23 mouse cellular contexts compared by ENCODE assay signal in genomic region chr14:63020524-63021156, GRCm38 (mm10). TPM values are rescaled to one million over a fixed set of nuclear protein-coding genes. Genes with fewer than 3 reads are reported as not detected.
A peak's percentile ranks its signal among the peaks of the same experiment; 100 is the strongest.
DNase-seq lines count a peak whose midpoint lies in the region; ATAC-seq and TF ChIP-seq lines count a peak whose summit lies in the region.
"Had no signal": no experiment of that assay in that cellular context is flagged by ENCODE, and none has a peak within 500 bp of the region (broad histone marks: within the 10 kb centered on the region; RNA-seq: fewer than 3 reads in every experiment).

No protein-coding gene starts in this region.

- peak overlapping the region; percentile 88 for H3K27ac ChIP-seq in embryonic fibroblast, embryonic 13.5 days (ENCODE audit: insufficient read depth, low read length)
- H3K27ac ChIP-seq: embryonic facial prominence, embryonic 15.5 days; forebrain, embryonic 13.5 days; hindbrain, embryonic 15.5 days; limb, embryonic 10.5 days; liver, embryonic 13.5 days; stomach, postnatal 0 days had no signal

- DNase-seq in frontal cortex, postnatal 10 days (ENCODE audit: low spot score in 2 of 2): no peak
- peak; percentile 30 for DNase-seq in 416B (ENCODE audit: low read depth)
- DNase-seq in left cerebral cortex, postnatal 25 days (ENCODE audit: low spot score in 2 of 2): peak; percentile 22 to 66
- no peak for DNase-seq in layer of hippocampus, postnatal 14 days (ENCODE audit: low spot score in 2 of 2)
- no peak for DNase-seq in thymus, postnatal 14 days
- DNase-seq: cerebellum, adult 8-10 months; gastrocnemius, postnatal 10 days; heart, postnatal 14 days; kidney, adult 11 months; liver, embryonic 13.5 days; thymus, postnatal 36 days had no signal

- no peak for TF ChIP-seq POLR2A in embryonic fibroblast, embryonic 13.5 days (IDR thresholded peaks at IDR 0.05; ENCODE audit: low read depth, low read length)

- peak; percentile 96 for ATAC-seq in frontal cortex, adult (ENCODE audit: low TSS enrichment)
- ATAC-seq in inflammation-experienced regulatory T-cells, adult 6 months: no peak
- ATAC-seq: forebrain, embryonic 13.5 days; lung, postnatal 0 days had no signal

- no peak for TF ChIP-seq CTCF in embryonic fibroblast, embryonic 13.5 days (IDR thresholded peaks at IDR 0.05; ENCODE audit: borderline replicate concordance, insufficient read depth, low read length)

- peaks cover 9% of the 10 kb centered on the region; the same call in 1 of the 2 replicates for H3K4me1 ChIP-seq in embryonic fibroblast, embryonic 13.5 days (ENCODE audit: control insufficient read depth, insufficient read depth, low read length)
- H3K4me1 ChIP-seq: embryonic facial prominence, embryonic 15.5 days; forebrain, embryonic 13.5 days; hindbrain, embryonic 15.5 days; limb, embryonic 10.5 days; liver, embryonic 13.5 days; megakaryocyte, embryonic 14.5 days had no signal

- intact Hi-C loops in left cerebral cortex, postnatal 25 days (cut with DNase I): no loop called here

- H3K4me3 ChIP-seq in embryonic fibroblast, embryonic 13.5 days (ENCODE audit: insufficient read depth, low read length): no peak overlapping the region
- H3K4me3 ChIP-seq: embryonic facial prominence, embryonic 15.5 days; forebrain, embryonic 13.5 days; hindbrain, embryonic 15.5 days; limb, embryonic 10.5 days; liver, embryonic 13.5 days; megakaryocyte, embryonic 14.5 days had no signal

RNA-seq across cellular contexts. Expression of gene Defb43, which starts 9.1 kb away (rescaled TPM):
- not detected in 2 replicates for polyA plus RNA-seq in embryonic fibroblast, embryonic 13.5 days (2011; ENCODE audit: insufficient read length, low read depth, missing spikeins)
- total RNA-seq in left cerebral cortex, postnatal 25 days (2021): not detected
- polyA plus RNA-seq in inflammation-experienced regulatory T-cells, adult 6 months (2017; shearing (Covaris generic)): not detected
- total RNA-seq in layer of hippocampus, postnatal 14 days (2021): not detected
- total RNA-seq: G1E; gastrocnemius, postnatal 10 days; heart, postnatal 14 days had no signal
- polyA plus RNA-seq: embryonic facial prominence, embryonic 15.5 days; forebrain, embryonic 13.5 days; G1E; hindbrain, embryonic 15.5 days; limb, embryonic 10.5 days; liver, embryonic 13.5 days; lung, postnatal 0 days; neural tube, embryonic 14.5 days; stomach, postnatal 0 days had no signal

RNA-seq across cellular contexts. Expression of gene Defb47, which starts 22.8 kb away (rescaled TPM):
- polyA plus RNA-seq in embryonic fibroblast, embryonic 13.5 days (2011; ENCODE audit: insufficient read length, low read depth, missing spikeins): not detected in 2 replicates
- total RNA-seq in left cerebral cortex, postnatal 25 days (2021): not detected
- not detected for polyA plus RNA-seq in inflammation-experienced regulatory T-cells, adult 6 months (2017; shearing (Covaris generic))
- total RNA-seq in layer of hippocampus, postnatal 14 days (2021): not detected
- total RNA-seq: G1E; gastrocnemius, postnatal 10 days; heart, postnatal 14 days had no signal
- polyA plus RNA-seq: embryonic facial prominence, embryonic 15.5 days; forebrain, embryonic 13.5 days; G1E; hindbrain, embryonic 15.5 days; limb, embryonic 10.5 days; liver, embryonic 13.5 days; lung, postnatal 0 days; neural tube, embryonic 14.5 days; stomach, postnatal 0 days had no signal

RNA-seq across cellular contexts. Expression of gene Defb42, which starts 26.2 kb away (rescaled TPM):
- polyA plus RNA-seq in embryonic fibroblast, embryonic 13.5 days (2011; ENCODE audit: insufficient read length, low read depth, missing spikeins): not detected in 2 replicates
- total RNA-seq in left cerebral cortex, postnatal 25 days (2021): not detected
- under 1 TPM in 1 of 3 experiments, not detected in 2; 0.46 TPM for polyA plus RNA-seq in inflammation-experienced regulatory T-cells, adult 6 months (2017; shearing (Covaris generic))
- not detected for total RNA-seq in layer of hippocampus, postnatal 14 days (2021)
- total RNA-seq: gastrocnemius, postnatal 10 days had no signal
- polyA plus RNA-seq: embryonic facial prominence, embryonic 15.5 days; forebrain, embryonic 13.5 days; G1E; limb, embryonic 10.5 days; lung, postnatal 0 days had no signal

RNA-seq across cellular contexts. Expression of gene Defb30, which starts 29.1 kb away (rescaled TPM):
- not detected in 2 replicates for polyA plus RNA-seq in embryonic fibroblast, embryonic 13.5 days (2011; ENCODE audit: insufficient read length, low read depth, missing spikeins)
- total RNA-seq in left cerebral cortex, postnatal 25 days (2021): not detected
- not detected for polyA plus RNA-seq in inflammation-experienced regulatory T-cells, adult 6 months (2017; shearing (Covaris generic))
- total RNA-seq in layer of hippocampus, postnatal 14 days (2021): not detected
- total RNA-seq: G1E; gastrocnemius, postnatal 10 days; heart, postnatal 14 days had no signal
- polyA plus RNA-seq: embryonic facial prominence, embryonic 15.5 days; forebrain, embryonic 13.5 days; G1E; hindbrain, embryonic 15.5 days; limb, embryonic 10.5 days; liver, embryonic 13.5 days; lung, postnatal 0 days; neural tube, embryonic 14.5 days; stomach, postnatal 0 days had no signal

RNA-seq across cellular contexts. Expression of gene Defb48, which starts 36.3 kb away (rescaled TPM):
- not detected in 2 replicates for polyA plus RNA-seq in embryonic fibroblast, embryonic 13.5 days (2011; ENCODE audit: insufficient read length, low read depth, missing spikeins)
- not detected for total RNA-seq in left cerebral cortex, postnatal 25 days (2021)
- not detected for polyA plus RNA-seq in inflammation-experienced regulatory T-cells, adult 6 months (2017; shearing (Covaris generic))
- not detected for total RNA-seq in layer of hippocampus, postnatal 14 days (2021)
- total RNA-seq: G1E; gastrocnemius, postnatal 10 days; heart, postnatal 14 days had no signal
- polyA plus RNA-seq: embryonic facial prominence, embryonic 15.5 days; forebrain, embryonic 13.5 days; G1E; hindbrain, embryonic 15.5 days; limb, embryonic 10.5 days; liver, embryonic 13.5 days; lung, postnatal 0 days; neural tube, embryonic 14.5 days; stomach, postnatal 0 days had no signal

Comparison
In these comparisons a context has a peak if more than half of its experiments do, and no peak if none do; other contexts are left out.
1. DNase-seq: peak in 416B (single experiment) and left cerebral cortex, postnatal 25 days (2 of 2); none in frontal cortex, postnatal 10 days (0 of 2), layer of hippocampus, postnatal 14 days (0 of 2) and thymus, postnatal 14 days (single experiment).